Mouse (Mus musculus): ENCODE data around the gene Jakmip3. TPM values are rescaled to one million over a fixed set of nuclear protein-coding genes. Genes with fewer than 3 reads are reported as not detected.

The Jakmip3 gene
- polyA plus RNA-seq, 1 experiment from 2014 or later, result 0.14 TPM

- no peak overlapping the region for H3K4me2 ChIP-seq (ENCODE audit: low read length)
- H3K27ac ChIP-seq (replicated peaks in 1 of 2; ENCODE audit: control insufficient read depth in 1 of 2, insufficient read depth in 1 of 2, low read depth in 2 of 2, low read length in 2 of 2), result no peak overlapping the region
- H3K27me3 ChIP-seq (ENCODE audit: control insufficient read depth, insufficient read depth, low read length), result peaks cover 39% of the 10 kb centered on the region
- no peak for ATAC-seq (ENCODE audit: insufficient number of reproducible peaks, insufficient read depth, low FRiP score, low read depth)
- 74% methylated on average over 12 of the region's 12 CpGs for WGBS
- H3K4me3 ChIP-seq (ENCODE audit: control insufficient read depth in 1 of 2, insufficient read depth in 1 of 2, low read depth in 1 of 2, low read length in 2 of 2), result no peak overlapping the region
- no peaks in the 10 kb centered on the region for H3K36me3 ChIP-seq (ENCODE audit: control insufficient read depth, insufficient read depth, low read length)
- H3K9ac ChIP-seq (ENCODE audit: low read length), result no peak overlapping the region
- H3K9me3 ChIP-seq (ENCODE audit: control insufficient read depth, low read length), result no peaks in the 10 kb centered on the region
- peaks cover 2 to 13% of the 10 kb centered on the region in 2 experiments; a peak in 1 of 4 replicates for H3K4me1 ChIP-seq (ENCODE audit: control insufficient read depth in 2 of 2, insufficient read depth in 2 of 2, low read length in 2 of 2)
Measured at GRCm38 (mm10) chr7:139089892-139090874, 149.7 kb downstream of the Jakmip3 start.

GRCm38 (mm10) chr7:139091681-139092080, 151.2 kb downstream of the Jakmip3 start:
- Histone ChIP-seq H3K4me3 (ENCODE audit: control insufficient read depth in 1 of 2, insufficient read depth in 1 of 2, low read depth in 1 of 2, low read length in 2 of 2) (no peak overlapping the region), H3K4me2 (ENCODE audit: low read length) (no peak overlapping the region), H3K27me3 (ENCODE audit: control insufficient read depth, insufficient read depth, low read length) (peaks cover 25% of the 10 kb centered on the region), H3K4me1 (ENCODE audit: control insufficient read depth in 2 of 2, insufficient read depth in 2 of 2, low read length in 2 of 2) (peaks cover 0 to 5% of the 10 kb centered on the region in 2 experiments; a peak in 1 of 4 replicates), H3K27ac (replicated peaks in 1 of 2; ENCODE audit: control insufficient read depth in 1 of 2, insufficient read depth in 1 of 2, low read depth in 2 of 2, low read length in 2 of 2) (no peak overlapping the region), H3K9ac (ENCODE audit: low read length) (no peak overlapping the region), H3K9me3 (ENCODE audit: control insufficient read depth, low read length) (no peaks in the 10 kb centered on the region), H3K36me3 (ENCODE audit: control insufficient read depth, insufficient read depth, low read length) (no peaks in the 10 kb centered on the region)
- WGBS, result 72% methylated on average over 9 of the region's 9 CpGs
- no peak for ATAC-seq (ENCODE audit: insufficient number of reproducible peaks, insufficient read depth, low FRiP score, low read depth)

- no peak overlapping the region for H3K4me3 ChIP-seq (ENCODE audit: control insufficient read depth in 1 of 2, insufficient read depth in 1 of 2, low read depth in 1 of 2, low read length in 2 of 2)
- no peaks in the 10 kb centered on the region for H3K4me1 ChIP-seq (ENCODE audit: control insufficient read depth in 2 of 2, insufficient read depth in 2 of 2, low read length in 2 of 2)
- WGBS, result 89% methylated on average over 5 of the region's 5 CpGs
- no peak overlapping the region for H3K27ac ChIP-seq (replicated peaks in 1 of 2; ENCODE audit: control insufficient read depth in 1 of 2, insufficient read depth in 1 of 2, low read depth in 2 of 2, low read length in 2 of 2)
- no peaks in the 10 kb centered on the region for H3K36me3 ChIP-seq (ENCODE audit: control insufficient read depth, insufficient read depth, low read length)
- H3K9me3 ChIP-seq (ENCODE audit: control insufficient read depth, low read length), result no peaks in the 10 kb centered on the region
- H3K27me3 ChIP-seq (ENCODE audit: control insufficient read depth, insufficient read depth, low read length), result peaks cover 15% of the 10 kb centered on the region
- no peak for ATAC-seq (ENCODE audit: insufficient number of reproducible peaks, insufficient read depth, low FRiP score, low read depth)
- no peak overlapping the region for H3K9ac ChIP-seq (ENCODE audit: low read length)
- H3K4me2 ChIP-seq (ENCODE audit: low read length), result no peak overlapping the region
Measured at GRCm38 (mm10) chr7:139092676-139093075, 152.1 kb downstream of the Jakmip3 start.

- Histone ChIP-seq H3K4me3 (ENCODE audit: control insufficient read depth in 1 of 2, insufficient read depth in 1 of 2, low read depth in 1 of 2, low read length in 2 of 2) (no peak overlapping the region), H3K4me1 (ENCODE audit: control insufficient read depth in 2 of 2, insufficient read depth in 2 of 2, low read length in 2 of 2) (no peaks in the 10 kb centered on the region), H3K9me3 (ENCODE audit: control insufficient read depth, low read length) (no peaks in the 10 kb centered on the region), H3K27me3 (ENCODE audit: control insufficient read depth, insufficient read depth, low read length) (peaks cover 10% of the 10 kb centered on the region), H3K27ac (replicated peaks in 1 of 2; ENCODE audit: control insufficient read depth in 1 of 2, insufficient read depth in 1 of 2, low read depth in 2 of 2, low read length in 2 of 2) (no peak overlapping the region), H3K4me2 (ENCODE audit: low read length) (no peak overlapping the region), H3K9ac (ENCODE audit: low read length) (no peak overlapping the region), H3K36me3 (ENCODE audit: control insufficient read depth, insufficient read depth, low read length) (no peaks in the 10 kb centered on the region)
- no peak for ATAC-seq (ENCODE audit: insufficient number of reproducible peaks, insufficient read depth, low FRiP score, low read depth)
- 75% methylated on average over 5 of the region's 5 CpGs for WGBS
Measured at GRCm38 (mm10) chr7:139093124-139093523, 152.6 kb downstream of the Jakmip3 start.

GRCm38 (mm10) chr7:139093781-139094180, 153.3 kb downstream of the Jakmip3 start:
- Histone ChIP-seq H3K9ac (ENCODE audit: low read length) (no peak overlapping the region), H3K27me3 (ENCODE audit: control insufficient read depth, insufficient read depth, low read length) (peaks cover 4% of the 10 kb centered on the region), H3K4me1 (ENCODE audit: control insufficient read depth in 2 of 2, insufficient read depth in 2 of 2, low read length in 2 of 2) (no peaks in the 10 kb centered on the region), H3K9me3 (ENCODE audit: control insufficient read depth, low read length) (no peaks in the 10 kb centered on the region), H3K36me3 (ENCODE audit: control insufficient read depth, insufficient read depth, low read length) (no peaks in the 10 kb centered on the region), H3K4me3 (ENCODE audit: control insufficient read depth in 1 of 2, insufficient read depth in 1 of 2, low read depth in 1 of 2, low read length in 2 of 2) (no peak overlapping the region), H3K4me2 (ENCODE audit: low read length) (no peak overlapping the region), H3K27ac (replicated peaks in 1 of 2; ENCODE audit: control insufficient read depth in 1 of 2, insufficient read depth in 1 of 2, low read depth in 2 of 2, low read length in 2 of 2) (no peak overlapping the region)
- ATAC-seq (ENCODE audit: insufficient number of reproducible peaks, insufficient read depth, low FRiP score, low read depth), result no peak
- 72% methylated on average over 7 of the region's 7 CpGs for WGBS

GRCm38 (mm10) chr7:139094761-139095160, 154.2 kb downstream of the Jakmip3 start:
- WGBS, result 75% methylated on average over 6 of the region's 6 CpGs
- Histone ChIP-seq H3K36me3 (ENCODE audit: control insufficient read depth, insufficient read depth, low read length) (no peaks in the 10 kb centered on the region), H3K9me3 (ENCODE audit: control insufficient read depth, low read length) (no peaks in the 10 kb centered on the region), H3K27ac (replicated peaks in 1 of 2; ENCODE audit: control insufficient read depth in 1 of 2, insufficient read depth in 1 of 2, low read depth in 2 of 2, low read length in 2 of 2) (no peak overlapping the region), H3K4me3 (ENCODE audit: control insufficient read depth in 1 of 2, insufficient read depth in 1 of 2, low read depth in 1 of 2, low read length in 2 of 2) (no peak overlapping the region), H3K4me1 (ENCODE audit: control insufficient read depth in 2 of 2, insufficient read depth in 2 of 2, low read length in 2 of 2) (no peaks in the 10 kb centered on the region), H3K4me2 (ENCODE audit: low read length) (no peak overlapping the region), H3K27me3 (ENCODE audit: control insufficient read depth, insufficient read depth, low read length) (no peaks in the 10 kb centered on the region), H3K9ac (ENCODE audit: low read length) (no peak overlapping the region)
- ATAC-seq (ENCODE audit: insufficient number of reproducible peaks, insufficient read depth, low FRiP score, low read depth), result no peak

GRCm38 (mm10) chr7:139095282-139095681, 154.8 kb downstream of the Jakmip3 start:
- H3K9me3 ChIP-seq (ENCODE audit: control insufficient read depth, low read length), result no peaks in the 10 kb centered on the region
- no peak for ATAC-seq (ENCODE audit: insufficient number of reproducible peaks, insufficient read depth, low FRiP score, low read depth)
- H3K27ac ChIP-seq (replicated peaks in 1 of 2; ENCODE audit: control insufficient read depth in 1 of 2, insufficient read depth in 1 of 2, low read depth in 2 of 2, low read length in 2 of 2), result no peak overlapping the region
- no peaks in the 10 kb centered on the region for H3K4me1 ChIP-seq (ENCODE audit: control insufficient read depth in 2 of 2, insufficient read depth in 2 of 2, low read length in 2 of 2)
- no peaks in the 10 kb centered on the region for H3K36me3 ChIP-seq (ENCODE audit: control insufficient read depth, insufficient read depth, low read length)
- H3K27me3 ChIP-seq (ENCODE audit: control insufficient read depth, insufficient read depth, low read length), result no peaks in the 10 kb centered on the region
- WGBS, result 80% methylated on average over 7 of the region's 7 CpGs
- no peak overlapping the region for H3K9ac ChIP-seq (ENCODE audit: low read length)
- H3K4me2 ChIP-seq (ENCODE audit: low read length), result no peak overlapping the region
- H3K4me3 ChIP-seq (ENCODE audit: control insufficient read depth in 1 of 2, insufficient read depth in 1 of 2, low read depth in 1 of 2, low read length in 2 of 2), result no peak overlapping the region

All from heart, embryonic 14.5 days (tissue).